Mouse (Mus musculus) cerebellum, postnatal 14 days (tissue): ENCODE measurements around the gene Tbx1.

ENCODE experiments used
- DNase-seq, 2 experiments: peaks; one replicate each; pipeline ENCODE4 v3.0.0; 2021; ENCODE audit warnings: mixed read lengths in 2 of 2

Gene Tbx1

GRCm38 (mm10) chr16:18589804-18590790 is at the start of gene Tbx1:
TSS of gene Tbx1 (minus strand) at chr16:18590671.
- peak in 1 of 2 experiments; percentile 28 for DNase-seq

- no peak for DNase-seq
Measured at GRCm38 (mm10) chr16:18639382-18639929, 49.0 kb upstream of the Tbx1 start.

- no peak for DNase-seq
Measured at GRCm38 (mm10) chr16:18638396-18638795, 47.9 kb upstream of the Tbx1 start.

GRCm38 (mm10) chr16:18636804-18637203 is 46.3 kb upstream of the Tbx1 start:
- no peak for DNase-seq

GRCm38 (mm10) chr16:18636401-18636800 is 45.9 kb upstream of the Tbx1 start:
- no peak for DNase-seq

- DNase-seq = no peak
Measured at GRCm38 (mm10) chr16:18633333-18633732, 42.9 kb upstream of the Tbx1 start.

GRCm38 (mm10) chr16:18632816-18633215 is 42.3 kb upstream of the Tbx1 start:
- DNase-seq = no peak

- no peak for DNase-seq
Measured at GRCm38 (mm10) chr16:18632059-18632458, 41.6 kb upstream of the Tbx1 start.

GRCm38 (mm10) chr16:18631141-18631540 is 40.7 kb upstream of the Tbx1 start:
- DNase-seq = no peak

- no peak for DNase-seq
Measured at GRCm38 (mm10) chr16:18630291-18630690, 39.8 kb upstream of the Tbx1 start.

- DNase-seq = peak; percentile 87 to 89
Measured at GRCm38 (mm10) chr16:18629390-18630231, 39.1 kb upstream of the Tbx1 start, which contains the start of gene Sept5. TSS of gene Sept5 (minus strand) at chr16:18629954.

GRCm38 (mm10) chr16:18628948-18629340 is 38.5 kb upstream of the Tbx1 start:
- DNase-seq = peak in 1 of 2 experiments; percentile 24

GRCm38 (mm10) chr16:18628206-18628947 is 37.9 kb upstream of the Tbx1 start:
- peak in 1 of 2 experiments; percentile 20 for DNase-seq

- DNase-seq = peak; percentile 31 to 46
Measured at GRCm38 (mm10) chr16:18627163-18627562, 36.7 kb upstream of the Tbx1 start.

GRCm38 (mm10) chr16:18626376-18626878 is 36.0 kb upstream of the Tbx1 start, which contains the start of gene Gm49601:
TSS of gene Gm49601 (minus strand) at chr16:18626427.
- DNase-seq = peak; percentile 92 to 93

- peak; percentile 62 to 75 for DNase-seq
Measured at GRCm38 (mm10) chr16:18625791-18626311, 35.4 kb upstream of the Tbx1 start.

- no peak for DNase-seq
Measured at GRCm38 (mm10) chr16:18625097-18625496, 34.6 kb upstream of the Tbx1 start.

- DNase-seq = no peak
Measured at GRCm38 (mm10) chr16:18624641-18625040, 34.2 kb upstream of the Tbx1 start.

- DNase-seq = peak; percentile 76 to 86
Measured at GRCm38 (mm10) chr16:18623751-18624540, 33.5 kb upstream of the Tbx1 start.

- DNase-seq = peak; percentile 53 to 54
Measured at GRCm38 (mm10) chr16:18622916-18623750, 32.7 kb upstream of the Tbx1 start.
